Mouse (Mus musculus) liver, embryonic 11.5 days (tissue): ENCODE measurements around the gene Atp6v0e. TPM values are rescaled to one million over a fixed set of nuclear protein-coding genes. Genes with fewer than 3 reads are reported as not detected.

Experiments
- ATAC-seq: fragments of 200-750 bp; cut with Nextera tagmentation; replicated peaks from 2 replicates; pipeline ENCODE4 v1.8.0; 2017; ENCODE audit warnings: moderate number of reproducible peaks, mild to moderate bottlenecking, moderate TSS enrichment, moderate library complexity; ENCODE audit not compliant: low FRiP score
- DNase-seq: peaks from one replicate; pipeline ENCODE4 v3.0.0-alpha.2; 2017; ENCODE audit warnings: low spot score
- H3K27ac ChIP-seq: fragments of 300-500 bp; sonication (generic); 2 replicates; pipeline ENCODE4 v1.5.1; 2014; ENCODE audit warnings: mild to moderate bottlenecking, low read depth, low read length, control low read depth
- H3K27me3 ChIP-seq: fragments of 300-500 bp; sonication (generic); replicated peaks from 2 replicates; pipeline ENCODE4 v1.6.1; 2014; ENCODE audit warnings: low read length, mixed read lengths; ENCODE audit not compliant: control insufficient read depth, insufficient read depth
- H3K36me3 ChIP-seq: fragments of 300-500 bp; sonication (generic); 2 replicates; pipeline ENCODE4 v1.6.1; 2014; ENCODE audit warnings: mild to moderate bottlenecking, low read length, moderate library complexity, mixed read lengths; ENCODE audit not compliant: control insufficient read depth, insufficient read depth
- H3K4me1 ChIP-seq: fragments of 300-500 bp; sonication (generic); replicated peaks from 2 replicates; pipeline ENCODE4 v1.6.1; 2014; ENCODE audit warnings: low read length, mixed read lengths; ENCODE audit not compliant: control insufficient read depth, insufficient read depth
- H3K4me2 ChIP-seq: fragments of 300-500 bp; sonication (generic); 2 replicates; pipeline ENCODE4 v1.6.1; 2014; ENCODE audit warnings: mild to moderate bottlenecking, control low read depth, moderate library complexity
- H3K4me3 ChIP-seq: fragments of 300-500 bp; sonication (generic); 2 replicates; pipeline ENCODE4 v1.5.1; 2014; ENCODE audit warnings: low read depth, low read length, control low read depth
- H3K9ac ChIP-seq: fragments of 300-500 bp; sonication (generic); 2 replicates; pipeline ENCODE4 v1.6.1; 2014; ENCODE audit warnings: low read depth, low read length, control low read depth
- H3K9me3 ChIP-seq: fragments of 300-500 bp; sonication (generic); 2 replicates; pipeline ENCODE4 v1.6.1; 2016; ENCODE audit warnings: low read length, inconsistent platforms, mixed read lengths; ENCODE audit not compliant: control insufficient read depth
- WGBS: fragments of 180-500 bp; shearing (Covaris S2); extraction: QIAGEN DNeasy Blood & Tissue Kit; methylation state at CpG from one replicate; pipeline ENCODE4 v1.1.7; 2014; 5-methylcytosine and 5-hydroxymethylcytosine counted together
- polyA plus RNA-seq: library from polyadenylated mRNA; unstranded; fragments of >200 nt; fragmentation: Nextera tagmentation; extraction: Ambion mirVana; gene quantifications from 2 replicates; pipeline ENCODE4 v1.2.1, GENCODE M21; 2014

The Atp6v0e gene
- polyA plus RNA-seq = 244 and 245 TPM in 2 replicates

DNA sequence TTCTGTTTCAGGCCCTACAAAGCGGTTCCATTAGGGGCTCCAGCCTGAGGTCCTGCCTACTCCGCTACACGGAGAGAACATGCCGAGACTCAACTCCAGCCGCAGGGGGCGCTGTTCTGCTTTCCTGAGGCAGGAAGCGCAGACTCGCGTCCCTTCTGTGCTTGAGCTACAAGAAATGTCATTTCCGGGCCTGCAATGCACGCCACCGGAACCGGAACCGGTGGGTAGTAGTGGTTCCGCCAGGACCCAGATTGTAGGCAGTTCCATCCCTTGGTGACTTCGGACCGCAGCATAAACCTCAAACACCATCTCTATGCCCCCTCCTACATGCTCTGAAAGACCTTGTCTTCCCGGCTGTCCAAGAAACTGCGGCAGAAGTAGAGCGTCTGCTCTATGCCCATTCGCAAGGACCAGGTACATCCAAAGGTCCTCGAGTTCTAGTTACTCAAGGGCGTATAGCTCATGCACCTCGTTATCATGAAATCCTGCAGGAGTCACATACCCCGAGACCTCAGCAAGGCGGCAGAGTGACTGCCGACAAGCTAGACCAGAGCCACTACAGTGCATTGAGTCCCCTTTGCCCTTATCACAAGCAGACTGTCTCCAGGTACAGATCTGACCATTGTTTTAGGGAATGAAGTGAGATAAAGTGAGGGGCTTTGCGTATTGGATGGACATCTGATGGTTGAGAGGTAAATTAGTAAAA lies at the start of gene Atp6v0e:
Gene Atp6v0e (plus strand): TSS at position 254 of the 706 bp plus-strand sequence.
- Histone ChIP-seq H3K9me3 (no peaks in the 10 kb centered on the region), H3K4me3 (peak within 1 kb of the TSS; percentile 76), H3K36me3 (no peaks in the 10 kb centered on the region), H3K27ac (peak within 1 kb of the TSS; percentile 51), H3K4me2 (peak within 1 kb of the TSS; percentile 91), H3K27me3 (no peaks in the 10 kb centered on the region; the same call in 1 of the 2 replicates), H3K9ac (peak within 1 kb of the TSS; percentile 76), H3K4me1 (peaks cover 9% of the 10 kb centered on the region)
- 2% methylated on average over 28 of the region's 28 CpGs for WGBS
- ATAC-seq (peak; percentile 81), DNase-seq (peak; percentile 88)

DNA sequence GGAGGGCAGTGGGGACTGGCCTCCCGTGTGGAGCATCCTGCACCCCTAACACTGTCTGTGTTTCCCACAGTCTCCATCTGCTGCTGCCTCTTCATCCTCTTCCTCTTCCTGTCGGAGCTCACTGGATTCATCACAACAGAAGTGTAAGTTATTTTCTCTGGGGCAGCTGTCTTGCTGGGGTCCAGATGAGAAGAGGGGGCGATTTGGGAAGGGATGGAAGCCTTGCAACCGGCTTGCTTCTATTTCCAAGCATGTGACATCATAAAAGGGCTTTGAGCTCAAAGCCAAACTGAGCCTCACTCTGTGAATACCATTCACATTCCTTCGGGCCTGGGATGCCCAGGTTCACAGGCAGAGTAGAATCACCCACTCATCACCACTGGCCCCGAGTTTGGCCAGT lies 48.7 kb upstream of the Atp6v0e start:
- Histone ChIP-seq H3K4me3 (no peak overlapping the region), H3K4me2 (no peak overlapping the region), H3K4me1 (peaks cover 3% of the 10 kb centered on the region), H3K9me3 (no peaks in the 10 kb centered on the region), H3K27me3 (no peaks in the 10 kb centered on the region), H3K9ac (no peak overlapping the region), H3K27ac (no peak overlapping the region), H3K36me3 (peaks cover 14% of the 10 kb centered on the region; the same call in 1 of the 2 replicates)
- 85% methylated on average over 6 of the region's 6 CpGs for WGBS
- no peak for DNase-seq
- ATAC-seq = no peak

DNA sequence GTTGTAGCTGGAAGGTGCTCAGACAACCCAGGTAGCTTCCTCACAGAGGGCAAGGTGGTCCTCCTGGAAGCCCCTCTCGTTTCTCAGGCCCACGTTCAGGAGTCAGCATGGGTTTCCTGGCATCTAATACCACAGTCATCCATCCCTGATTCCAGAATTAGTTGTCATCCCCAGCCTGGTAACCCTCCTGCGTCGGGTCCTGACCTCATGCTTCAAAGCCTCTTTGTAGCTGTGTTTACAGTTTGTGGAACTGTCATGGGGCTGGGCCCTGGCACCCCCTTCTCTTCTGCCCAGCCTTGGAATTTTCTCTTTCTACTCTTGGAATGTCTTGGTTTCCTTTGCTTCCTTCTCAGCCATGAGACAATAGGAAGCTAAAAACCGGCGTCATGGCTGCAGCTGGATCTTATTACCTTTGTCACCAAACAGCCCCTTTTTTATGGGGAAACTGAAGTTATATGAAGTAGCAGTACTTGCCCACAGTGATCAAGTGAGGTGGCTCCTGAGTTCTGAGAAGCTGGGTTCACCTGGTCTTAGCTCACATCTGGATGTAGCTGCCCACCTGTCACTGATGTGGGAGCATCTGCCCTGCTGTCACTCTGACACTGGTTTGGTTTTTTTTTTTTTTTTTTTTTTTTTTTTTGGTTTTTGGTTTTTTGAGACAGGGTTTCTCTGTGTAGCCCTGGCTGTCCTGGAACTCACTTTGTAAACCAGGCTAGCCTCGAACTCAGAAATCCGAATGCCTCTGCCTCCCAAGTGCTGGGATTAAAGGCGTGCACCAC lies 48.1 kb upstream of the Atp6v0e start:
- 81% methylated on average over 9 of the region's 9 CpGs for WGBS
- Histone ChIP-seq H3K36me3 (peaks cover 12% of the 10 kb centered on the region; the same call in 1 of the 2 replicates), H3K9me3 (no peaks in the 10 kb centered on the region)

DNA sequence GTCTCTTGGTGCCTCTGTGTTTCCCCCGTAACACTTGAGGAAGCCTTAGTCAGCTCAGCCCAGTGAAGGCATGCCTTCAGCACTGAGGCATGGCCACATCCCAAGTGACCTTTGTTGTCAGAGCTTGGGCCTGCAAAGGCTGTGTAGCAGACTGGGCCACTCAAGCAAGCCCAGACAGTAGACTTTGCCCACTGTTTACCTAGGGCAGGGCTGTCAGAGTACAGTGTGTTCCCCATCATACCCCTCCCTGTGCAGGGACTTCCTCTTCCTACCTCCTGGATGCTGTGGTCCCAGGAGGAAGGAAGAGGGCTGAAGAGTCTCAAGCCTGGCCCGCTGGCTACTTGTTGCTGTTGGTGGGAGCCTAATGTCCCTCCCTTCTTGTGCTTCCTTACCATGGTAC lies 46.3 kb upstream of the Atp6v0e start:
- no peaks in the 10 kb centered on the region for H3K27me3 ChIP-seq
- 77% methylated on average over 2 of the region's 2 CpGs for WGBS
- no peak overlapping the region for H3K4me3 ChIP-seq
- H3K9ac ChIP-seq = no peak overlapping the region
- H3K9me3 ChIP-seq = no peaks in the 10 kb centered on the region
- DNase-seq (no peak), ATAC-seq (no peak)
- H3K4me2 ChIP-seq = no peak overlapping the region
- no peak overlapping the region for H3K27ac ChIP-seq
- H3K36me3 ChIP-seq = peaks cover 7% of the 10 kb centered on the region; the same call in 1 of the 2 replicates
- H3K4me1 ChIP-seq = peaks cover 3% of the 10 kb centered on the region; the same call in 1 of the 2 replicates

More for the DNA sequence above, 48.1 kb upstream of the Atp6v0e start:
- no peak for ATAC-seq
- H3K4me1 ChIP-seq = peaks cover 3% of the 10 kb centered on the region
- H3K4me3 ChIP-seq = no peak overlapping the region
- no peak overlapping the region for H3K9ac ChIP-seq
- no peak overlapping the region for H3K27ac ChIP-seq
- H3K4me2 ChIP-seq = no peak overlapping the region
- DNase-seq = no peak
- no peaks in the 10 kb centered on the region for H3K27me3 ChIP-seq

DNA sequence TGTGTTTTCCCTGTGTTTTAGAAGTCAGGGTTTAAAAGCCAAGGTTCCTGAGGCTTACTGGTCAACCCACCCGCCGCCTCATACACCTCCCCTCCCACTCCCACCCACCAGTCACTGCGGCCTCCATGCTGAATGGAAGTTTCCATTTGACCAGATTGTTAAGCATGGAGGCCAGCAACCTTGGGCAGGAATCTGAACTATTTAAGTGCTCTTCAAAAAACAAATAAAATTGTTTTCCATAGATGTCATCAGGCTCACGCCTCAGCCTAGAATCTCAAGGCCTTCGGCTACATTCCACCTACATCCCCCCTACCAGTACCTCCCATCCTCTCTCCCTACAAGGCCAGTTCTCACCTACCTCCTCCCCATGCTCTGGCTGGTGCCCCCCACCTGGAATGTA lies 44.5 kb upstream of the Atp6v0e start:
- no peak overlapping the region for H3K4me3 ChIP-seq
- no peaks in the 10 kb centered on the region for H3K27me3 ChIP-seq
- no peak overlapping the region for H3K9ac ChIP-seq
- ATAC-seq (no peak), DNase-seq (no peak)
- 90% methylated on average over 5 of the region's 5 CpGs for WGBS
- H3K36me3 ChIP-seq = peaks cover 7% of the 10 kb centered on the region; the same call in 1 of the 2 replicates
- no peak overlapping the region for H3K4me2 ChIP-seq
- H3K9me3 ChIP-seq = no peaks in the 10 kb centered on the region
- H3K27ac ChIP-seq = no peak overlapping the region
- peaks cover 3% of the 10 kb centered on the region; the same call in 1 of the 2 replicates for H3K4me1 ChIP-seq

DNA sequence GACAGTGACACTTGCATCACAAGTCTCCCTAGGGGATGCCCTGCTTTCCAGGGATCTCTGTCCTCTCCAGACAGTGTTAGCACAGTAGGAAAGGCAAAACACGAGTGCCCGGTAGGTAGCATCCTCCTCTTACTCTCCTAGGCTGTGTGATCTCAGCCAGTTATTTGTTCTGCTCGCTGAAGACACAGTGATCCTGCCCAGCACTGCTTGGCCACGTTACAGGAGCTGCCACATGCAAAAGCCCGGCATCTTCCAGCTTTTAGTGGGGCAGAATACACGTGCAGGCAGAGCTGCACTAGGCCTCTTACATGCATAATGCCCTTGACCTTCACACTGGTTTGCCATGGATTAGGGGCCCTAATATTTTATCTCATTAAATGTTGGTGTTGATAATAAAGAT lies 43.5 kb upstream of the Atp6v0e start:
- H3K27me3 ChIP-seq = no peaks in the 10 kb centered on the region
- H3K27ac ChIP-seq = no peak overlapping the region
- H3K4me3 ChIP-seq = no peak overlapping the region
- peaks cover 3% of the 10 kb centered on the region; the same call in 1 of the 2 replicates for H3K4me1 ChIP-seq
- peaks cover 11% of the 10 kb centered on the region; the same call in 1 of the 2 replicates for H3K36me3 ChIP-seq
- H3K9me3 ChIP-seq = no peaks in the 10 kb centered on the region
- no peak for ATAC-seq
- no peak overlapping the region for H3K4me2 ChIP-seq
- WGBS = 87% methylated on average over 6 of the region's 6 CpGs
- H3K9ac ChIP-seq = no peak overlapping the region
- no peak for DNase-seq

DNA sequence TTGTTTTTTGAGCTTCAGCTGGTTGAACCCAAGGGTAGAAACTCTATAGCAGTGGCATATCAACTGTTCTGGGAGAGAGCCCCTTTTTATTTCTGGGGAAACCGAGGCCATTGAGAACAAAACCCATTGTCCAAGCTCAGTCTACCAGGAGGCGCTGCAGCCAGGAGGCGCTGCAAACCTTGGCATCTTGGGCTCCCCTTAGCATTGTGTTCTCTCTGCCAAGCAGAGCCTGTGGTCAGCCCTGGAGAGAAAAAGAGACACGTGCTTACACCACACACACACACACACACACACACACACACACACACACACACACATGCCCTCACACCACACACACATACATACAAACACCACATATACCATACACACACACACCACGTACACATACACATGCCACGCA lies 42.7 kb upstream of the Atp6v0e start:
- H3K27ac ChIP-seq = no peak overlapping the region
- H3K4me2 ChIP-seq = no peak overlapping the region
- H3K36me3 ChIP-seq = peaks cover 13% of the 10 kb centered on the region; the same call in 1 of the 2 replicates
- WGBS = 89% methylated on average over 6 of the region's 6 CpGs
- DNase-seq = no peak
- no peaks in the 10 kb centered on the region for H3K27me3 ChIP-seq
- no peak overlapping the region for H3K4me3 ChIP-seq
- no peaks in the 10 kb centered on the region for H3K9me3 ChIP-seq
- peaks cover 3% of the 10 kb centered on the region; the same call in 1 of the 2 replicates for H3K4me1 ChIP-seq
- no peak overlapping the region for H3K9ac ChIP-seq
- ATAC-seq = no peak

DNA sequence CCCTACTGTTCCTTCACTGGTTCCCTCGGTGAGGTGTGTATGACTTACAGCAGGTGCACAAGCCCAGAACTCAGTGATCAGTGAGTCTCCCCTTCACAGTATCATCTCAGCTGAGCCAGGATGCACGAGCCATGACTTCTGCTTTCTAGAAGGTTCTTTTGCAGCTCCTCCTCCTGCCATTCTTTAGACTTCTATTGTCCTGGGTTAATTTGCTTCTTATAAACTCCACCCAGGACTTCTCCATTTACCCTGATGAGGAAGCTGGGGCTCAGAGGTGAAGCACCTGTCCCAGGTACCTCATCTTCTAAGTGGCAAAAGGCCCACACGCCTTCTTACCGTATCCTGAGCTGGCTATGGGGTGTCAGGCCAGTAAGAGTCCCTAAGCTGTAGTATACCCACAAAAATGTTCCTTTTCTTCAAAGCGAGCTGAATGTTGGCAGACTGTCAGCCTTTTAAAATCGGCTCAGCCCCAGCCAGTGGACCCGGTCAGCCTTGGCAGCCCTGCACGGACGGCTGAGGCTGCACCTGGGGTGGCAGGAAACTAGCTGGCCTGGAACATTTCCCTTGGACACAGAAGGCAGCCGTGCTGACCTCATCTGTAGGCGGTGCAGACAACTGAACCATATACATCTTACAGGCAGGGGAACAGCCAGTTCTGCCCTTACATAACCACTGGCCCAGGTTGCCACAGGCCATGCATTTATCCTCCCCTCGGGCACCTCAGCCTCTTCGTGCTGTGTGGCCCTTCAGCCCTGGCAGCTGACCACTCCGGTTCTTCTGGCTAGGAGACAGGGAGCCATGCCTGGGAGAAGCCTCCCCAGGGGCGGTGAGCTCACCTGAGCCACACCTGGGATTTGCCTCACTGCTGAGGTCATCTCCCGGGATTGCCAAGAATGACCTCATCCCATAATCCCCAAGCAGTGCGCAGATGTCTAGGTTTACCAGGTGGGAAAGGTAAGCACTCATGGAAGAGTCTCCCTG lies 42.0 kb upstream of the Atp6v0e start:
- Histone ChIP-seq H3K36me3 (peaks cover 13% of the 10 kb centered on the region; the same call in 1 of the 2 replicates), H3K27me3 (no peaks in the 10 kb centered on the region), H3K4me2 (no peak overlapping the region), H3K4me1 (peaks cover 3% of the 10 kb centered on the region; the same call in 1 of the 2 replicates), H3K9me3 (no peaks in the 10 kb centered on the region), H3K4me3 (no peak overlapping the region), H3K9ac (no peak overlapping the region), H3K27ac (no peak overlapping the region)
- 90% methylated on average over 17 of the region's 17 CpGs for WGBS
- DNase-seq (no peak), ATAC-seq (no peak)
